Mouse (Mus musculus): ENCODE data around the gene Zfp317.
A peak's percentile ranks its signal among the peaks of the same experiment; 100 is the strongest.
"Not testable (repeated sequence)": the region's sequence is repeated elsewhere in the genome, so short reads cannot be mapped to it uniquely, and the experiment has no call there.

Gene Zfp317

DNA sequence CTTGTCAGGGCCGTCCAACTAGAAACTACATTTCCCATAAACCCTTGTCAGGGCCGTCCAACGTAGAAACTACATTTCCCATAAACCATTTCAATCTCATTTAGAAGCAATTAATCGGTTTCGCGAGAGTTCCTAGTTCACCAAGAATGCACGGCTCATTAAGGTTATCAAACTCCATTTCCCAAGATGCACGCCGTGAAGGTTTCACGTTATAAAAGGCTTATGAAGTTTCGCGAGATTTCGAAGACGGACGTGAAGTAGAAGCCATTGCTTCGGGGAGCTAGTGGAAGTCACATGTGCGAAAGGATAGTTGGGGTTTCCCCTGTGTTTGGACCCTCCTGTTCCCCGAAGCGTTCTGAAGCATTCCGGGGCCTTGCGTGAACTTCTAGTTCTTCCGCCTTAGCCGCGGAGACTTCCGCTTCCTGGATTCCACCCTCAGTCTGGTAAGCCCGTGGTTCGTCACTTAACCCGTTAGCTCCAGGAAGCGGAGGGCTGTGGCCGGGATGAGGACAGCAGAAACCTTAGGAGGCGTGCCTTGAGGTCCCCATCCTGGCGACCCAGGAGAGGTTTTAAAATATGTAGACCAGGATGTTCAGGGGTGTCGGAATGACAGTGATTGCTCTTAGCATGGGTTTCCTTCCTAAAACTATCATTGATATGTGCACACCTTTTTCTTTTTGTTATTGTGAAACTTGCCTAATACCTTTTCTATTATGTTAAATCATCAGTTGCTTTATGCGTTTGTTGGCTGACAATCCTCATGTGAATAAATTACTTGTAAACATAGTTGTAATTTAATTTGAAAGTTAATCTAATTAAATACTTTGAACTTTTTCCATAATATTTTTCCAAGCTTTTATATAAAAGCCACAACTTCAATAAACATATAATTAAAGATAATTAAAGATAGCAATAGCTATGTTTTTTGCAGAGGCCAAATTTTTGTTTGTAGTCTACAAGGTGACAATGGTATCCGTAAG lies at the start of gene Zfp317:
Gene Zfp317 (plus strand): TSS at position 260 of the 980 bp plus-strand sequence.
- peak; percentile 97 for DNase-seq (ENCODE audit: low read depth)

GRCm38 (mm10) chr9:19582317-19582716 lies 39.6 kb upstream of the Zfp317 start, which contains the start of gene Olfr855:
Gene Olfr855 (plus strand): TSS chr9:19582617.
- DNase-seq (ENCODE audit: low read depth) = no peak

- no peak for DNase-seq (ENCODE audit: low read depth)
Measured at GRCm38 (mm10) chr9:19621297-19621696, 605 bp upstream of the Zfp317 start.

DNA sequence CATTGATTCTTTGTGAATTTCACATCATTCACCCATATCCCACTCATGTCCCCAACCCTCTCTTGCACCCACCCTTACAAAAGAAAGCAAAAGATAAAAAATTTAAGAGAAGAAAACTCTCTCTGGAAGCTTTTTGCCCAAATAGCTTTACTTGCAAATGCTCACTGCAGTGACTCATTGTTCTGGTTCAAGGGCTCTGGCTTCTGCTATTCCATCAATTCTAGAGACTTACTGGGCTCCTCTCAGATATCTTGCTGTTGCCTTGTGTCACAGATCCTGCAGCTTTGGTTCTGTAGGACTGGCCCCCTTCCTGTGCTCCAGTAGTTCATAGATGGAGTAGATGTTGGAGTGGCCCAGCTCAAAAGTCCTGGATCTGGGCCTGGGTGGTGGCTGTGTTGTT lies 7.7 kb downstream of the Zfp317 start:
- no peak for DNase-seq (ENCODE audit: low read depth)

DNA sequence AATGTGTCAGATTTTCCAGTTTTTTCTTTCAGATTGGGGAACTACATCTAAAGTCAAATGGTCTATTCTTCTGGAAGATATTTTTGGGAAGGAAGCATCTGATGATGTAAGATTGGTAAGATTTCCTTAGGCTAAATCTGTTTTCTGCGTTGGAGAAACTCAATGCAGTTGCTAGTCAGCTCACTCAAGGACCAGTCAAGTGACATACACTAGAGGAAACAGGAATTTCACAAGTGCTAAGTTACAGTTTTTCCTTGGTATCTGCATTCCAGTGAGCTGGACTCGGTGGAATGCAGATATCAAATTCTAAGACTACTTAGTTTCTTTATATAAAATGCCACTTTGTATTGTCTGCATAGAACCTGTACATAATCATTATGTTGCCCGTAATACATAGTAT lies 23.3 kb downstream of the Zfp317 start:
- no peak for DNase-seq (ENCODE audit: low read depth)

GRCm38 (mm10) chr9:19690281-19690680 lies 68.4 kb downstream of the Zfp317 start:
- no peak for DNase-seq (ENCODE audit: low read depth)

DNA sequence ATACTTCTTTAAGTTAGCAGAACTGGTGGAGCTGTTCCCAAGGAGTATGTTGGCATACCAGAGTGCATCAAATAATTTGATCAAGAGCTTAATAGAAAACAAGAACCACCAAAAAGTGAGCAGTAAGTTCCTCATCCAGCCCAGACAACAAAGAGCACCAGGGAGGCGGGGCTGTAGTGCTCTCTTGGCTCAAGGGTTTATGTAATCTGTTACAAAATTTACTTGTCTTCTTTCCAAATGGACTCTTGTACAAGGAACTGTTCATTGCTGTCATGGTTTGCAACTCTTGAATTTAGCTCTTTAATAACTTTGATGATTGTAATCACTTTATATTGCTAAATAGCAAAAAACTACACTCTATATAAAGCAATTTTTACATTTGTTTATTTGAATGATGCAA lies 69.5 kb downstream of the Zfp317 start:
- no peak for DNase-seq (ENCODE audit: low read depth)

DNA sequence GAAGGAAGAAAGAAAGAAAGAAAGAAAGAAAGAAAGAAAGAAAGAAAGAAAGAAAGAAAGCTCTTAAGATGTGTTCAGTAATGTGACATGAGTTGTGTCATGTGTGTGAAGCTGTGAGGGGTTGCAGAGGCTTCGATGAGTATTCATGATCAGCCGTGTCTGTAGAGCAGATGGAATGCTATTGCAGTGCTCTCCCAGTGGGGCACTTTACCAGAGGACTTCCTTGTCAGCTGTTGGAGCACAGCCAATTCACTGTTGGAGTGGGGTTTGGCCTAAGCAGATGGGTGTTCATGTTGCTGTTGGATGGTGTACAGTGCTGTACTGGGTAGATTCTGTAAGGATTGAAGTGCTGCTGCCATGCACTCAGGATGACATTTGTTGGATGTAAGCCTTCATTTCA lies 70.5 kb downstream of the Zfp317 start:
- peak; percentile 5 for DNase-seq (ENCODE audit: low read depth)

DNA sequence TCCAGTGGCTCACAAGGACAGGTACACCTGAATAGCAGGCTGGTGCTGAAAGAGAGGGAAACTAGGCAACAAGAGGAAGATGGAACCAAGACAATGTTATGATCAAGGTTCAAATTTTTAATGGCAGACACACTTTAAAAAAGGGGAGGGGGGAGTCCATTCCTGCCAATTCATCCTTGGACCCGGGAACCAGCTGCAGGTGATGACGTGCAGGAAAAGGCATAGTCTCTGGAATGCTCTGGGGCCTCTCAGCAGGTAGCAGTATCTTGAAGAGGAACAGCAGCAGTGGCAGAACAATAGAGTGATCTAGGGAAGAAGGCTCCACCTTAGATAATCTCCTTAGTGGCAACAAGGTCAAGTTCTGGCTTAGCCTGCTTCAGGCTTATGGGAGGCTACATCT lies 72.4 kb downstream of the Zfp317 start:
- DNase-seq (ENCODE audit: low read depth) = not testable (repeated sequence)

DNA sequence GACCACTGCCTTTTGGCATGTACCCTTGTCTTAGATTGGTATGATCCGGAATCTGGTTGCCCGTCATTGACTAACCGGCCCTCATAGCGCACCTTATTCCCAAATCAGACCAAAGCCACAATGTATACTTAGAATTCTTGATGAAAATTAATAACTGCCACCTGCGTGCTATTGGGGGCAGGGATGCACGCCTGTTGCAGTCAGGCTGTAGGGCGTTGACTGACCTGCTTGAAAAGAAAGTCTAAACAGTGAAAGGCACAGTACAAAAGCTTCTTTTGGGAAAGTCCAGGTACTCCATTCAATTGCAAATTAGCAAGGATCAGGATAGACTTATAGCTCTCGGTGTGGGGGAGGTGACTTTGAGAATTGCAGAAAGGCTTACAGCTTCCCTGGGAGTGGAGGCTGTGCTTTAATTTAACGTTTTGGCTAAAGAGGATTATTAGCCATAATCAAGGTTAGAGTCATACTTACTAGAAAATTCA lies 73.0 kb downstream of the Zfp317 start:
- not testable (repeated sequence) for DNase-seq (ENCODE audit: low read depth)
